Mouse (Mus musculus) limb, embryonic 14.5 days (tissue): ENCODE measurements around the gene Zfp362. TPM values are rescaled to one million over a fixed set of nuclear protein-coding genes. Genes with fewer than 3 reads are reported as not detected.

ENCODE experiments used
- ATAC-seq: fragments of 200-750 bp; cut with Nextera tagmentation; 2 replicates; pipeline ENCODE4 v1.8.0; 2017; ENCODE audit warnings: low read depth, moderate number of reproducible peaks, moderate TSS enrichment; ENCODE audit not compliant: low FRiP score
- DNase-seq: peaks from one replicate; pipeline ENCODE4 v3.0.0-alpha.2; 2015; ENCODE audit warnings: low spot score
- H3K27ac ChIP-seq: fragments of 300-500 bp; sonication (generic); replicated peaks from 2 replicates; pipeline ENCODE4 v1.5.1; 2014; ENCODE audit warnings: low read depth, mild to moderate bottlenecking, low read length, moderate library complexity, mixed read lengths
- H3K27me3 ChIP-seq: fragments of 300-500 bp; sonication (generic); 2 replicates; pipeline ENCODE4 v1.6.1; 2014; ENCODE audit warnings: low read length, mixed read lengths; ENCODE audit not compliant: control insufficient read depth, insufficient read depth
- H3K36me3 ChIP-seq: fragments of 300-500 bp; sonication (generic); 2 replicates; pipeline ENCODE4 v1.6.1; 2014; ENCODE audit warnings: mild to moderate bottlenecking, low read length, moderate library complexity, mixed read lengths; ENCODE audit not compliant: control insufficient read depth, insufficient read depth
- H3K4me1 ChIP-seq: fragments of 300-500 bp; sonication (generic); 2 replicates; pipeline ENCODE4 v1.6.1; 2014; ENCODE audit warnings: antibody characterized with exemption, low read length, mixed read lengths; ENCODE audit not compliant: control insufficient read depth, insufficient read depth
- H3K4me2 ChIP-seq: fragments of 300-500 bp; sonication (generic); replicated peaks from 2 replicates; pipeline ENCODE4 v1.6.1; 2014; ENCODE audit warnings: low read depth, mild to moderate bottlenecking, low read length, moderate library complexity; ENCODE audit not compliant: severe bottlenecking
- H3K4me3 ChIP-seq: fragments of 300-500 bp; sonication (generic); replicated peaks from 2 replicates; pipeline ENCODE4 v1.5.1; 2014; ENCODE audit warnings: low read length
- H3K9ac ChIP-seq: fragments of 300-500 bp; sonication (generic); 2 replicates; pipeline ENCODE4 v1.6.1; 2014; ENCODE audit warnings: mild to moderate bottlenecking, low read depth, low read length, moderate library complexity; ENCODE audit not compliant: severe bottlenecking
- H3K9me3 ChIP-seq: fragments of 300-500 bp; sonication (generic); 2 replicates; pipeline ENCODE4 v1.6.1; 2016; ENCODE audit warnings: low read length; ENCODE audit not compliant: control insufficient read depth
- POLR2A ChIP-seq: fragments of 200-500 bp; IDR thresholded peaks from 2 replicates; pipeline ENCODE4 v1.8.0; 2012; ENCODE audit warnings: inconsistent platforms, mild to moderate bottlenecking, moderate library complexity, borderline replicate concordance; ENCODE audit not compliant: insufficient read depth, insufficient read length; ENCODE audit errors: extremely low read depth
- WGBS: fragments of 180-500 bp; shearing (Covaris S2); extraction: QIAGEN DNeasy Blood & Tissue Kit; methylation state at CpG from one replicate; pipeline ENCODE4 v1.1.7; 2014; 5-methylcytosine and 5-hydroxymethylcytosine counted together
- polyA plus RNA-seq, 2 experiments: library from polyadenylated mRNA; depleted of rRNA in 1 of 2; stranded (reverse) in 1 of 2; unstranded in 1 of 2; fragments of >200 nt; fragmentation: Nextera tagmentation in 1 of 2; extraction: Ambion mirVana in 1 of 2; gene quantifications; 2 replicates each; pipeline versions ENCODE4 v1.2.1 to v1.2.3; 2012 to 2014

Gene Zfp362
- polyA plus RNA-seq, 2 experiments, result 38.7 to 87.2 TPM

GRCm38 (mm10) chr4:128838202-128838601 lies 32.4 kb upstream of the Zfp362 start:
- no peak overlapping the region for H3K4me2 ChIP-seq
- H3K27ac ChIP-seq, result no peak overlapping the region
- TF ChIP-seq POLR2A, result no peak
- H3K27me3 ChIP-seq, result no peaks in the 10 kb centered on the region
- peaks cover 29% of the 10 kb centered on the region; the same call in 1 of the 2 replicates for H3K4me1 ChIP-seq
- H3K36me3 ChIP-seq, result no peaks in the 10 kb centered on the region
- no peak overlapping the region for H3K4me3 ChIP-seq
- 49% methylated on average over 5 of the region's 5 CpGs for WGBS
- no peak for ATAC-seq
- no peak overlapping the region for H3K9ac ChIP-seq
- no peak for DNase-seq
- H3K9me3 ChIP-seq, result no peaks in the 10 kb centered on the region

- Histone ChIP-seq H3K27me3 (no peaks in the 10 kb centered on the region), H3K4me1 (no peaks in the 10 kb centered on the region), H3K9me3 (no peaks in the 10 kb centered on the region), H3K4me2 (no peak overlapping the region), H3K36me3 (no peaks in the 10 kb centered on the region), H3K27ac (no peak overlapping the region), H3K4me3 (no peak overlapping the region), H3K9ac (no peak overlapping the region)
- TF ChIP-seq POLR2A, result no peak
- WGBS, result 63% methylated on average over 3 of the region's 3 CpGs
- DNase-seq (no peak), ATAC-seq (no peak)
Measured at GRCm38 (mm10) chr4:128824131-128824530, 18.3 kb upstream of the Zfp362 start.

- H3K9ac ChIP-seq, result no peak overlapping the region
- no peak for TF ChIP-seq POLR2A
- H3K4me3 ChIP-seq, result no peak overlapping the region
- H3K27me3 ChIP-seq, result no peaks in the 10 kb centered on the region
- no peaks in the 10 kb centered on the region for H3K4me1 ChIP-seq
- H3K36me3 ChIP-seq, result no peaks in the 10 kb centered on the region
- H3K9me3 ChIP-seq, result no peaks in the 10 kb centered on the region
- DNase-seq, result no peak
- ATAC-seq, result no peak
- no peak overlapping the region for H3K27ac ChIP-seq
- 72% methylated on average over 12 of the region's 12 CpGs for WGBS
- no peak overlapping the region for H3K4me2 ChIP-seq
Measured at GRCm38 (mm10) chr4:128820568-128820967, 14.7 kb upstream of the Zfp362 start.

GRCm38 (mm10) chr4:128817011-128817410 lies 11.2 kb upstream of the Zfp362 start:
- 59% methylated on average over 7 of the region's 7 CpGs for WGBS
- Histone ChIP-seq H3K9me3 (no peaks in the 10 kb centered on the region), H3K9ac (no peak overlapping the region), H3K4me3 (no peak overlapping the region), H3K27me3 (no peaks in the 10 kb centered on the region), H3K36me3 (no peaks in the 10 kb centered on the region), H3K4me1 (peaks cover 2% of the 10 kb centered on the region; the same call in 1 of the 2 replicates), H3K4me2 (no peak overlapping the region), H3K27ac (no peak overlapping the region)
- TF ChIP-seq POLR2A, result no peak
- ATAC-seq (no peak), DNase-seq (no peak)

GRCm38 (mm10) chr4:128811382-128812056 lies 5.7 kb upstream of the Zfp362 start:
- DNase-seq, result peak; percentile 91
- no peaks in the 10 kb centered on the region for H3K36me3 ChIP-seq
- H3K27me3 ChIP-seq, result no peaks in the 10 kb centered on the region
- peaks cover 8% of the 10 kb centered on the region for H3K4me1 ChIP-seq
- H3K9ac ChIP-seq, result peak overlapping the region; percentile 61
- H3K4me2 ChIP-seq, result peak overlapping the region; percentile 68
- no peaks in the 10 kb centered on the region for H3K9me3 ChIP-seq
- H3K4me3 ChIP-seq, result peak overlapping the region; percentile 51
- no peak; the same call in 1 of the 2 replicates for TF ChIP-seq POLR2A
- 11% methylated on average over 16 of the region's 16 CpGs for WGBS
- no peak overlapping the region for H3K27ac ChIP-seq
- peak; percentile 93 for ATAC-seq
